Mouse (Mus musculus): ENCODE data around the gene Stap1.

GRCm38 (mm10) chr5:86029820-86030219 is 41.7 kb upstream of the Stap1 start:
- TF ChIP-seq CTCF (IDR thresholded peaks at IDR 0.05; ENCODE audit: low read depth) (no peak), EP300 (optimal IDR thresholded peaks at IDR 0.05) (no peak)

Data from stomach, postnatal 0 days (tissue).